Mouse (Mus musculus): ENCODE measurements at regions not wholly inside any gene's neighbourhood (a gene's known extent, or its start where the extent isn't known, plus 50 kb on each side); places are given as distances from the start of the nearest gene placed in this dataset.
"Not testable (repeated sequence)": the region's sequence is repeated elsewhere in the genome, so short reads cannot be mapped to it uniquely, and the experiment has no call there.

GRCm38 (mm10) chr6:20133991-20134390 lies 1081.3 kb upstream of the Kcnd2 start:
- TF ChIP-seq CTCF, EP300 (IDR thresholded peaks at IDR 0.05; ENCODE audit: low read depth): not testable (repeated sequence)

Data from liver, postnatal 0 days (tissue).